In the genomic region with DNA sequence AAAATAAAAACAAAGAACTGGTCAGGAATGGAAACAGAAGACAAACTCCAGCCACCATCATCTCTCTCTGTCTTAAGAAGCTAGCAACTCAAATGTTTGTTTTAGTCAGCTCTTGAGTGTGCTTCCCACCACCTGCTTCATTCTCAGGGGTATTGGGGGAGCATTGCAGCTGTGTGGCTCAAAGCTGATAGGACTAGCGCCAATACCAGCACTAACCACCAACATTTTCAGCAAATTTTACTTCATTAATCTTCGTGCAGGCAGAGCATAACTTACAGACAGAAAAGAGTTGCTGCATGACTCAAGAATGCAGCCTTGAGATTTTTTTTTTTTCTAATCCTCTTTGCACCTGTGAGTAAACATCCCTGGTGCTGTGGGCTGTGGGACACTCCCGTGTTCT, we compare ENCODE assay signal across 30 mouse cellular contexts. TPM values are rescaled to one million over a fixed set of nuclear protein-coding genes. Genes with fewer than 3 reads are reported as not detected.
DNase-seq lines count a peak whose midpoint lies in the region; ATAC-seq and TF ChIP-seq lines count a peak whose summit lies in the region.
"Had no signal": no experiment of that assay in that cellular context is flagged by ENCODE, and none has a peak within 500 bp of the region (broad histone marks: within the 10 kb centered on the region; RNA-seq: fewer than 3 reads in every experiment).

No protein-coding gene starts in this region.

- DNase-seq in CH12.LX (ENCODE audit: extremely low read depth), result peak; percentile 58
- DNase-seq in brain, embryonic 14.5 days (ENCODE audit: low read depth), result peak; percentile 40
- DNase-seq in layer of hippocampus, adult 2 months (ENCODE audit: low spot score in 2 of 2), result no peak
- no peak for DNase-seq in layer of hippocampus, postnatal 36 days
- no peak for DNase-seq in liver, embryonic 11.5 days (ENCODE audit: low spot score)
- DNase-seq: adrenal gland, adult 2 months; adrenal gland, postnatal 14 days; cerebellum, adult 11-12 months; cerebellum, adult 9-10 months; cerebellum, postnatal 14 days; gastrocnemius, postnatal 10 days; gastrocnemius, postnatal 36 days; heart, adult 2 months; heart, postnatal 14 days; heart, postnatal 4 days had no signal

- H3K27me3 ChIP-seq in CH12.LX (replicated peaks), result no peaks in the 10 kb centered on the region
- no peaks in the 10 kb centered on the region for H3K27me3 ChIP-seq in liver, embryonic 11.5 days (replicated peaks; ENCODE audit: control insufficient read depth, insufficient read depth, low read length)
- H3K27me3 ChIP-seq: embryonic facial prominence, embryonic 13.5 days; forebrain, embryonic 13.5 days; heart, embryonic 13.5 days had no signal

- TF ChIP-seq EP300 in CH12.LX (IDR thresholded peaks at IDR 0.05; ENCODE audit: low read length), result 0 out of 2 replicates have a peak, but pooled peaks have one; percentile 33

- no peak overlapping the region for H3K4me2 ChIP-seq in CH12.LX (ENCODE audit: insufficient read depth, low read depth, poor library complexity, severe bottlenecking)
- H3K4me2 ChIP-seq in liver, embryonic 11.5 days, result no peak overlapping the region
- H3K4me2 ChIP-seq: embryonic facial prominence, embryonic 13.5 days; forebrain, embryonic 13.5 days; heart, embryonic 13.5 days; hindbrain, embryonic 14.5 days had no signal

- H3K79me2 ChIP-seq in CH12.LX (replicated peaks; ENCODE audit: control insufficient read depth, extremely low read depth, insufficient read depth, poor library complexity, severe bottlenecking), result no peaks in the 10 kb centered on the region

- no peaks in the 10 kb centered on the region for H3K9me3 ChIP-seq in CH12.LX (replicated peaks; ENCODE audit: low read length)
- H3K9me3 ChIP-seq in liver, embryonic 11.5 days (ENCODE audit: control insufficient read depth, low read length), result no peaks in the 10 kb centered on the region
- H3K9me3 ChIP-seq: embryonic facial prominence, embryonic 13.5 days; forebrain, embryonic 10.5 days; forebrain, embryonic 13.5 days; G1E; heart, embryonic 10.5 days; heart, embryonic 13.5 days had no signal

- no peak for TF ChIP-seq CTCF in CH12.LX (conservative IDR thresholded peaks at IDR 0.05 in 1 of 2, IDR thresholded peaks at IDR 0.05 in 1 of 2; ENCODE audit: low read depth in 2 of 2, low read length in 2 of 2)
- no peak for TF ChIP-seq CTCF in brain, embryonic 14.5 days (IDR thresholded peaks at IDR 0.05; ENCODE audit: borderline replicate concordance, extremely low read depth, insufficient read depth, insufficient read length)
- TF ChIP-seq CTCF in layer of hippocampus, adult 2 months (conservative IDR thresholded peaks at IDR 0.05), result no peak

- H3K9ac ChIP-seq in CH12.LX (ENCODE audit: insufficient read depth, low read depth), result no peak overlapping the region
- no peak overlapping the region for H3K9ac ChIP-seq in liver, embryonic 11.5 days (ENCODE audit: low read depth, low read length)
- H3K9ac ChIP-seq: embryonic facial prominence, embryonic 13.5 days; forebrain, embryonic 13.5 days; heart, embryonic 13.5 days; hindbrain, embryonic 14.5 days had no signal

- H3K27ac ChIP-seq in CH12.LX (ENCODE audit: insufficient read depth, low read depth), result no peak overlapping the region
- H3K27ac ChIP-seq in layer of hippocampus, adult 2 months, result no peak overlapping the region
- H3K27ac ChIP-seq in liver, embryonic 11.5 days (ENCODE audit: low read depth, low read length), result no peak overlapping the region
- H3K27ac ChIP-seq: embryonic facial prominence, embryonic 13.5 days; forebrain, embryonic 10.5 days; forebrain, embryonic 13.5 days; heart, adult 2 months; heart, embryonic 10.5 days; heart, embryonic 13.5 days; hindbrain, embryonic 14.5 days had no signal

- dilution Hi-C loops in CH12.LX (cut with MboI; ENCODE audit: extremely low pct_ligation_motif_present, extremely low pct_unique_long_range_greater_than_20kb, low sequenced_read_pairs), result no loop called here

- H3K36me3 ChIP-seq in CH12.LX (replicated peaks in 1 of 2; ENCODE audit: control insufficient read depth in 1 of 2, insufficient read depth in 1 of 2, low read length in 1 of 2), result no peaks in the 10 kb centered on the region
- no peaks in the 10 kb centered on the region for H3K36me3 ChIP-seq in liver, embryonic 11.5 days (ENCODE audit: control insufficient read depth, insufficient read depth, low read length)
- H3K36me3 ChIP-seq: embryonic facial prominence, embryonic 13.5 days; forebrain, embryonic 10.5 days; G1E; heart, embryonic 10.5 days; heart, embryonic 13.5 days had no signal

- 57% methylated on average over 3 of the region's 3 CpGs for WGBS in liver, embryonic 11.5 days

- H3K4me1 ChIP-seq in CH12.LX (ENCODE audit: control insufficient read depth in 1 of 2, insufficient read depth in 2 of 2), result peaks cover 0 to 53% of the 10 kb centered on the region in 2 experiments; a peak in 2 of 4 replicates
- no peaks in the 10 kb centered on the region for H3K4me1 ChIP-seq in liver, embryonic 11.5 days (replicated peaks; ENCODE audit: control insufficient read depth, insufficient read depth, low read length)
- H3K4me1 ChIP-seq: embryonic facial prominence, embryonic 13.5 days; forebrain, embryonic 13.5 days; heart, embryonic 10.5 days; heart, embryonic 13.5 days had no signal

- no peak overlapping the region for H3K4me3 ChIP-seq in CH12.LX (replicated peaks in 1 of 3; ENCODE audit: low read depth in 2 of 3, low read length in 2 of 3, poor library complexity in 1 of 3)
- H3K4me3 ChIP-seq in layer of hippocampus, adult 2 months, result no peak overlapping the region
- H3K4me3 ChIP-seq in liver, embryonic 11.5 days (ENCODE audit: low read depth, low read length), result no peak overlapping the region
- H3K4me3 ChIP-seq: embryonic facial prominence, embryonic 13.5 days; forebrain, embryonic 10.5 days; forebrain, embryonic 13.5 days; heart, adult 2 months; heart, embryonic 10.5 days; heart, embryonic 13.5 days had no signal

- peak; percentile 57; the same call in 1 of the 2 replicates for ATAC-seq in megakaryocyte-erythroid progenitor cell, adult 5-6 weeks (replicated peaks; ENCODE audit: low FRiP score, low TSS enrichment, poor library complexity, severe bottlenecking)
- ATAC-seq in liver, embryonic 11.5 days (replicated peaks; ENCODE audit: low FRiP score), result no peak
- ATAC-seq: forebrain, embryonic 13.5 days; forebrain, embryonic 16.5 days had no signal

- in situ Hi-C loops in CH12.LX (cut with MboI; ENCODE audit: low pct_ligation_motif_present, low pct_unique_long_range_greater_than_20kb, low sequenced_read_pairs), result loop anchor here (25.0 kb wide), 2 partner anchors 352 to 927 kb away; partner anchors contain the start of genes Rsrc1 and Shox2

- no peak for TF ChIP-seq RAD21 in CH12.LX (IDR thresholded peaks at IDR 0.05; ENCODE audit: low read depth, low read length)

- no peak for TF ChIP-seq POLR2A in CH12.LX (IDR thresholded peaks at IDR 0.05; ENCODE audit: low read depth, low read length)
- TF ChIP-seq POLR2A in brain, embryonic 14.5 days (IDR thresholded peaks at IDR 0.05; ENCODE audit: borderline replicate concordance, extremely low read depth, insufficient read depth, insufficient read length, poor library complexity, severe bottlenecking), result no peak

TF ChIP-seq in CH12.LX, 34 proteins besides CTCF, POLR2A, EP300 and RAD21:
- TF ChIP-seq NRF1 (IDR thresholded peaks at IDR 0.05; ENCODE audit: low read depth, low read length) (no peak), USF2 (conservative IDR thresholded peaks at IDR 0.05; ENCODE audit: low read depth, low read length) (no peak), ZNF384 (IDR thresholded peaks at IDR 0.05; ENCODE audit: low read depth, low read length) (peak; percentile 51), ETS1 (conservative IDR thresholded peaks at IDR 0.05; ENCODE audit: low read depth, low read length) (peak; percentile 30; the same call in 1 of the 2 replicates), E2F4 (IDR thresholded peaks at IDR 0.05; ENCODE audit: insufficient replicate concordance, low read depth, low read length) (no peak), BHLHE40 (IDR thresholded peaks at IDR 0.05; ENCODE audit: low read depth, low read length) (no peak), MXI1 (IDR thresholded peaks at IDR 0.05; ENCODE audit: low read depth, low read length) (no peak), RCOR1 (conservative IDR thresholded peaks at IDR 0.05; ENCODE audit: low read depth, low read length) (no peak), JUN (IDR thresholded peaks at IDR 0.05; ENCODE audit: insufficient read depth, low read depth, low read length) (no peak), CHD2 (IDR thresholded peaks at IDR 0.05; ENCODE audit: low read length) (no peak), ZKSCAN1 (IDR thresholded peaks at IDR 0.05; ENCODE audit: borderline replicate concordance, low read depth, low read length) (no peak), GABPA (IDR thresholded peaks at IDR 0.05; ENCODE audit: insufficient replicate concordance, low read depth, low read length) (no peak), NELFE (IDR thresholded peaks at IDR 0.05; ENCODE audit: low read depth, low read length) (no peak)

RNA-seq across cellular contexts. Expression of gene Mlf1, which starts 34.3 kb away (rescaled TPM):
- total RNA-seq in CH12.LX (2012; rRNA removed) (not detected in 2 replicates), CH12.LX (2014; rRNA removed) (not detected in 2 replicates)
- polyA plus RNA-seq in CH12.LX (2012; ENCODE audit: insufficient read length, low read depth), result not detected in 2 replicates
- polyA plus RNA-seq in brain, embryonic 14.5 days (2012; rRNA removed), result 11.1 and 14.0 TPM in 2 replicates
- total RNA-seq in megakaryocyte-erythroid progenitor cell, adult 5-6 weeks (2014; fragmentation: Nextera tagmentation), result not detected in 2 replicates
- total RNA-seq in megakaryocyte-erythroid progenitor cell, adult 5-6 weeks (2017), result not detected in 2 replicates
- 1 to 10 TPM; 1.1 to 1.3 TPM for total RNA-seq in layer of hippocampus, adult 2 months (2021)
- 1 to 10 TPM in 1 of 2 experiments, under 1 TPM in 1; 0.75 to 1.4 TPM for total RNA-seq in layer of hippocampus, postnatal 36 days (2021)
- 4.8 and 5.6 TPM in 2 replicates for polyA plus RNA-seq in liver, embryonic 11.5 days (2014; fragmentation: Nextera tagmentation; extraction: Ambion mirVana)
- total RNA-seq: G1E had no signal
- polyA plus RNA-seq: G1E had no signal

RNA-seq across cellular contexts. Expression of gene Gm17402, which starts 35.4 kb away (rescaled TPM):
- total RNA-seq in CH12.LX (2012; rRNA removed) (not detected in 2 replicates), CH12.LX (2014; rRNA removed) (not detected in 2 replicates)
- polyA plus RNA-seq in CH12.LX (2012; ENCODE audit: insufficient read length, low read depth), result not detected in 2 replicates
- polyA plus RNA-seq in brain, embryonic 14.5 days (2012; rRNA removed), result not detected in 2 replicates
- total RNA-seq in megakaryocyte-erythroid progenitor cell, adult 5-6 weeks (2014; fragmentation: Nextera tagmentation), result not detected in 2 replicates
- total RNA-seq in megakaryocyte-erythroid progenitor cell, adult 5-6 weeks (2017), result not detected in 2 replicates
- total RNA-seq in layer of hippocampus, adult 2 months (2021), result not detected
- not detected for total RNA-seq in layer of hippocampus, postnatal 36 days (2021)
- polyA plus RNA-seq in liver, embryonic 11.5 days (2014; fragmentation: Nextera tagmentation; extraction: Ambion mirVana), result not detected in 2 replicates
- total RNA-seq: adrenal gland, adult 2 months; adrenal gland, postnatal 14 days; adrenal gland, postnatal 4 days; G1E; gastrocnemius, adult 18-20 months; gastrocnemius, postnatal 10 days; gastrocnemius, postnatal 36 days; granulocyte monocyte progenitor cell, adult 5-6 weeks; heart, adult 2 months; heart, postnatal 14 days; heart, postnatal 4 days had no signal
- polyA plus RNA-seq: adrenal gland, adult 2 months; embryonic facial prominence, embryonic 13.5 days; forebrain, embryonic 10.5 days; forebrain, embryonic 13.5 days; forebrain, embryonic 16.5 days; G1E; heart, adult 2 months; heart, embryonic 10.5 days; heart, embryonic 13.5 days; heart, embryonic 16.5 days; hindbrain, embryonic 11.5 days; hindbrain, embryonic 14.5 days; intestine, embryonic 14.5 days had no signal

Comparison
In these comparisons a context has a peak if more than half of its experiments do, and no peak if none do; other contexts are left out.
1. DNase-seq: peak in CH12.LX (single experiment) and brain, embryonic 14.5 days (single experiment); none in layer of hippocampus, adult 2 months (0 of 2), layer of hippocampus, postnatal 36 days (0 of 2) and liver, embryonic 11.5 days (single experiment).